Mouse (Mus musculus): ENCODE measurements at regions not wholly inside any gene's neighbourhood (a gene's known extent, or its start where the extent isn't known, plus 50 kb on each side); places are given as distances from the start of the nearest gene placed in this dataset.

DNA sequence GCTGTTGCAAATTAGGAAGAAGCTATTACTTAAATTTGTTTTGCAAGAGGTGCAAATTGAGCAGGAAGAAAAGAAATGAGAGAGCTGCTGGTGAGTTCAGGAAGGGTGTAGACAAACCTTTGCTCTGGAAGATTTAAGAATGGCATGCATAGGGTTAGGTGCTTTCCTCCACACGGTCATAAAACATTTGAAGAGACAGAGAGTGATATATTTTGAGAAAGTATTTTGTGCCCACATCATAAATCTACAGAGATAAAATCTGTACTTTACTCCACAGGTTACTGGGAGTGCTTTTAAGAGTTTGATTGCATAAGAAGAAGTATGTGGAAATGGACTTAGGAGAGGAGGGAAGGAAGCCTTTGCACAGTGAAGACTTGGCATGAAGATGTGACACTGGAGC is 293.4 kb downstream of the Gria2 start:
- H3K4me3 ChIP-seq (ENCODE audit: low read depth, low read length): no peak overlapping the region
- H3K9me3 ChIP-seq (ENCODE audit: low read length): no peaks in the 10 kb centered on the region
- no peak for TF ChIP-seq CTCF (IDR thresholded peaks at IDR 0.05)
- ATAC-seq (ENCODE audit: low FRiP score): no peak
- no peaks in the 10 kb centered on the region for H3K27me3 ChIP-seq (ENCODE audit: insufficient read depth, low read length)
- H3K4me1 ChIP-seq (ENCODE audit: insufficient read depth, low read length): no peaks in the 10 kb centered on the region
- no peaks in the 10 kb centered on the region for H3K36me3 ChIP-seq (ENCODE audit: insufficient read depth, low read length)
- DNase-seq (ENCODE audit: low spot score): no peak
- no peak overlapping the region for H3K9ac ChIP-seq (replicated peaks; ENCODE audit: low read length, poor library complexity, severe bottlenecking)
- H3K4me2 ChIP-seq (ENCODE audit: low read depth, low read length, poor library complexity, severe bottlenecking): no peak overlapping the region
- WGBS: 77% methylated on average over 1 of the region's 1 CpGs
- H3K27ac ChIP-seq (ENCODE audit: low read depth, low read length): no peak overlapping the region

DNA sequence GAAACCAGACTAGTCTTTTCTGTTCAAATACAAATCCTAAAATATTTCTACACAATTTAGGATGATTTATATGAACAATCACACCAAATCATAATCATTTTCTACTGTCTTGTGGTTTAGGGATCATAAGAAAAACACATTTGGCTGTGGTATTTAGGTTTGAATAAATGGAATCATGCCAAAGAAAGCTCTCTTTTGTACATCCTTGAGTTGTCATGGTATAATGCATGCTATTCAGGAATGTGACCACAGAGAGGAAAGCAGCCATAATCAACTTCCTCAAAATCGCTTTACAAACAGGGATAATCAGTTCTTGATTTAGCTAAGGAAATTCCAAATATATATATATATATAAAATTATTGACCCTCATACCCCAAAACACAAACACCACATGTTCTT is 295.9 kb downstream of the Gria2 start:
- DNase-seq (ENCODE audit: low spot score) (no peak), ATAC-seq (ENCODE audit: low FRiP score) (no peak)
- no peaks in the 10 kb centered on the region for H3K27me3 ChIP-seq (ENCODE audit: insufficient read depth, low read length)
- H3K27ac ChIP-seq (ENCODE audit: low read depth, low read length): no peak overlapping the region
- 47% methylated on average over 1 of the region's 1 CpGs for WGBS
- H3K4me1 ChIP-seq (ENCODE audit: insufficient read depth, low read length): no peaks in the 10 kb centered on the region
- H3K36me3 ChIP-seq (ENCODE audit: insufficient read depth, low read length): no peaks in the 10 kb centered on the region
- H3K4me2 ChIP-seq (ENCODE audit: low read depth, low read length, poor library complexity, severe bottlenecking): no peak overlapping the region
- TF ChIP-seq CTCF (IDR thresholded peaks at IDR 0.05): no peak
- H3K9me3 ChIP-seq (ENCODE audit: low read length): no peaks in the 10 kb centered on the region
- H3K9ac ChIP-seq (replicated peaks; ENCODE audit: low read length, poor library complexity, severe bottlenecking): no peak overlapping the region
- H3K4me3 ChIP-seq (ENCODE audit: low read depth, low read length): no peak overlapping the region

DNA sequence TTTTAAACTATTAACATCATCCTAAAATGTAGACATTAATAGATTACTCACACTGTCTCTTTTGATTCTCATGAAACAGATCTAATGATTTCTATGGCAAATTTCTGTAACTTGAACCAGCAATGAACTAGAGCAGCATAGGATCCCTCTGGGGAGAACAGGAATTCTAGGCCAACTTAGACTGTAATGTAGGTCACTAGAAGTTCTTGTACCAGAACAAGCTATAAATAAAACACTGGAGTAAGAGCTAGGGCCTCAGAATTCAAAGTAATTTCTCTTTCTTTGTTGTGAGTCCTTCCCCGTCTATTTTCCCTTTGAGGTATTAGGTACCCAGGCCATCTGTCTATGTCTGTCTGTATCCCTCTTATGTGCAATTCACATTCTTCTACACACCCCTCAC is 301.5 kb downstream of the Gria2 start:
- no peaks in the 10 kb centered on the region for H3K36me3 ChIP-seq (ENCODE audit: insufficient read depth, low read length)
- no peak overlapping the region for H3K27ac ChIP-seq (ENCODE audit: low read depth, low read length)
- H3K9me3 ChIP-seq (ENCODE audit: low read length): no peaks in the 10 kb centered on the region
- TF ChIP-seq CTCF (IDR thresholded peaks at IDR 0.05): no peak
- H3K4me3 ChIP-seq (ENCODE audit: low read depth, low read length): no peak overlapping the region
- 74% methylated on average over 1 of the region's 1 CpGs for WGBS
- no peak overlapping the region for H3K9ac ChIP-seq (replicated peaks; ENCODE audit: low read length, poor library complexity, severe bottlenecking)
- DNase-seq (ENCODE audit: low spot score): peak; percentile 29
- no peaks in the 10 kb centered on the region for H3K4me1 ChIP-seq (ENCODE audit: insufficient read depth, low read length)
- no peak for ATAC-seq (ENCODE audit: low FRiP score)
- H3K27me3 ChIP-seq (ENCODE audit: insufficient read depth, low read length): no peaks in the 10 kb centered on the region
- H3K4me2 ChIP-seq (ENCODE audit: low read depth, low read length, poor library complexity, severe bottlenecking): no peak overlapping the region

DNA sequence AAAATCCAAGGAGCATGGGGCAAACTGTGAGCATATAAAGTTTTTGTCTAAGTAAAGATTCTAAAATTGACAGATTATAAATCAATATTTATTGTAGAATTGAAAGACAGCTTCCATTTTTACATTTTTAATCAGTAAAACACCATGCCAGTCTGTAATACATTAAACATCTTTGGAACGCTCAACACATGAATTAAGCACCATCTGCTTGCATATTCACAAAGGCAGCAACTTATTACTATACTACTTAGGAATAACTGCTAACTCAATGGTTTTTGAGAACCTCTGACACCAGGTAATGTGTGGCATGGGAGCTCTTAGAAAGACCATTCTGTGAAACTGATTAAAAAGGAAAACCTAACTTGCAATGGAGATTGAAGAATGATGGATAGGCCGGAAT is 306.1 kb downstream of the Gria2 start:
- Histone ChIP-seq H3K4me1 (ENCODE audit: insufficient read depth, low read length) (no peaks in the 10 kb centered on the region), H3K27ac (ENCODE audit: low read depth, low read length) (no peak overlapping the region), H3K36me3 (ENCODE audit: insufficient read depth, low read length) (no peaks in the 10 kb centered on the region), H3K27me3 (ENCODE audit: insufficient read depth, low read length) (no peaks in the 10 kb centered on the region), H3K4me3 (ENCODE audit: low read depth, low read length) (no peak overlapping the region), H3K4me2 (ENCODE audit: low read depth, low read length, poor library complexity, severe bottlenecking) (no peak overlapping the region), H3K9me3 (ENCODE audit: low read length) (no peaks in the 10 kb centered on the region), H3K9ac (replicated peaks; ENCODE audit: low read length, poor library complexity, severe bottlenecking) (no peak overlapping the region)
- no peak for ATAC-seq (ENCODE audit: low FRiP score)
- 91% methylated on average over 2 of the region's 2 CpGs for WGBS
- TF ChIP-seq CTCF (IDR thresholded peaks at IDR 0.05): no peak
- no peak for DNase-seq (ENCODE audit: low spot score)

DNA sequence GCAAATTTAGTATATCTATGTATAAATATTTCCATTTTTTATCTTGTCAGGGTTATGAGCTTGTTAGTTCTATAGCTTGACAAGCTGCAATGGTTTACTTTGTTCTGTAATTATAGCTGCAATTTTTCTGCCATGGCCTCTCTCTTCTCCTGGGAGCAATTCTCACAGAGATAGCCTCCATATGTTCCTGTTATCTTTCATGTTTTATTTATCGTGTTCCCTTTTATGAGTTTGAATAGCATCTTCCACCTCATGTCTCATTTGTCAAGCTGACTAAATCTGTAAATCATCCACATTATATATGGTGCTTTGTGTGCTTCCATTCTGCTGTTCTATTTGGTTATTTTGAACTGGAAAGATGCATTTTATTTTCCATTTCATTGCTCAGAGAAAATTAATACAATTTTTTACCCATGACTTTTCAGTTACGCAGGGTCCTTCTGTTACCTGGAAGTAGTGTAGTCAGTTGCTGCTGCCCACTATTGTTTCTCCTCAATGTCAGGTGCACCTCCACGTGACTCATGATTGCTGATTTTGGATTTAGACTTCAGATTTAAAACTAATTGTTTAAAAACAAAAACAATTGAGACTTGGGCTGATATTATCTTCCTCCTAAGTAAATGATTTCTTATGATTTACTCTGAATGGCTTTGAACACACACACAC is 318.3 kb downstream of the Gria2 start:
- H3K4me2 ChIP-seq (ENCODE audit: low read depth, low read length, poor library complexity, severe bottlenecking): no peak overlapping the region
- 62% methylated on average over 3 of the region's 3 CpGs for WGBS
- TF ChIP-seq CTCF (IDR thresholded peaks at IDR 0.05): no peak
- H3K4me1 ChIP-seq (ENCODE audit: insufficient read depth, low read length): no peaks in the 10 kb centered on the region
- no peaks in the 10 kb centered on the region for H3K27me3 ChIP-seq (ENCODE audit: insufficient read depth, low read length)
- no peak for DNase-seq (ENCODE audit: low spot score)
- no peak for ATAC-seq (ENCODE audit: low FRiP score)
- no peaks in the 10 kb centered on the region for H3K9me3 ChIP-seq (ENCODE audit: low read length)
- no peak overlapping the region for H3K9ac ChIP-seq (replicated peaks; ENCODE audit: low read length, poor library complexity, severe bottlenecking)
- H3K36me3 ChIP-seq (ENCODE audit: insufficient read depth, low read length): no peaks in the 10 kb centered on the region
- no peak overlapping the region for H3K27ac ChIP-seq (ENCODE audit: low read depth, low read length)
- H3K4me3 ChIP-seq (ENCODE audit: low read depth, low read length): no peak overlapping the region

DNA sequence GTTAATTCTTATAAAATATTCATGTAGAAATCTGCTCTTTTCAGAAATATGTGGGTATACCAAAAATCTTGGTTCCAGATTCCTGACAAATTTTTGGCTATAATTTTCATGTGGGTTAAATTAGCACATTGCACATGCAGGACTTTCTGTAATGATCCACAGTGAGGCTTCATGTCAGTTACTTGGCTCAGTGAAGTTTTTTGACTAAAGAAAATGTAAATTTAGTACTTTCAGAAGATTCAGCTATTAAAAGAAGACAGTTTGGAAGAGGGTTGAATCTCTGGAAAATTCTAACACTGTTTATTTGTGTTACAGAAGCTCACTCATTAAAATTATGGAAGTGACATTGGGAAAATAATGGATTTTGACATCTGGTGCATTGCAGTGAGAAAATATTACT is 324.0 kb downstream of the Gria2 start:
- Histone ChIP-seq H3K27me3 (ENCODE audit: insufficient read depth, low read length) (no peaks in the 10 kb centered on the region), H3K9me3 (ENCODE audit: low read length) (no peaks in the 10 kb centered on the region), H3K27ac (ENCODE audit: low read depth, low read length) (no peak overlapping the region), H3K36me3 (ENCODE audit: insufficient read depth, low read length) (no peaks in the 10 kb centered on the region), H3K9ac (replicated peaks; ENCODE audit: low read length, poor library complexity, severe bottlenecking) (no peak overlapping the region), H3K4me1 (ENCODE audit: insufficient read depth, low read length) (no peaks in the 10 kb centered on the region), H3K4me3 (ENCODE audit: low read depth, low read length) (no peak overlapping the region), H3K4me2 (ENCODE audit: low read depth, low read length, poor library complexity, severe bottlenecking) (no peak overlapping the region)
- ATAC-seq (ENCODE audit: low FRiP score): no peak
- no peak for TF ChIP-seq CTCF (IDR thresholded peaks at IDR 0.05)
- DNase-seq (ENCODE audit: low spot score): no peak

Measured in midbrain, postnatal 0 days (tissue).